Mouse (Mus musculus): ENCODE measurements around the gene Aldh9a1. TPM values are rescaled to one million over a fixed set of nuclear protein-coding genes. Genes with fewer than 3 reads are reported as not detected.
"Not testable (repeated sequence)": the region's sequence is repeated elsewhere in the genome, so short reads cannot be mapped to it uniquely, and the experiment has no call there.

The Aldh9a1 gene
- polyA plus RNA-seq, 1 experiment from 2014 or later = 35.7 TPM

GRCm38 (mm10) chr1:167340910-167341528 lies 8.8 kb upstream of the Aldh9a1 start:
- Histone ChIP-seq H3K27me3 (ENCODE audit: control insufficient read depth, insufficient read depth, low read length) (peaks cover 6% of the 10 kb centered on the region; the same call in 1 of the 2 replicates), H3K9ac (ENCODE audit: low read depth, low read length) (no peak overlapping the region), H3K4me2 (peak overlapping the region; percentile 86), H3K27ac (ENCODE audit: low read depth, low read length) (no peak overlapping the region), H3K9me3 (replicated peaks; ENCODE audit: control insufficient read depth, low read length) (no peaks in the 10 kb centered on the region), H3K4me3 (ENCODE audit: low read depth, low read length) (peak overlapping the region; percentile 47), H3K4me1 (ENCODE audit: control insufficient read depth, insufficient read depth, low read length) (no peaks in the 10 kb centered on the region), H3K36me3 (ENCODE audit: control insufficient read depth, insufficient read depth, low read length) (no peaks in the 10 kb centered on the region)
- no peak for ATAC-seq (replicated peaks; ENCODE audit: insufficient number of reproducible peaks, low FRiP score, low TSS enrichment)
- 85% methylated on average over 3 of the region's 3 CpGs for WGBS (ENCODE audit: insufficient replicate concordance)

DNA sequence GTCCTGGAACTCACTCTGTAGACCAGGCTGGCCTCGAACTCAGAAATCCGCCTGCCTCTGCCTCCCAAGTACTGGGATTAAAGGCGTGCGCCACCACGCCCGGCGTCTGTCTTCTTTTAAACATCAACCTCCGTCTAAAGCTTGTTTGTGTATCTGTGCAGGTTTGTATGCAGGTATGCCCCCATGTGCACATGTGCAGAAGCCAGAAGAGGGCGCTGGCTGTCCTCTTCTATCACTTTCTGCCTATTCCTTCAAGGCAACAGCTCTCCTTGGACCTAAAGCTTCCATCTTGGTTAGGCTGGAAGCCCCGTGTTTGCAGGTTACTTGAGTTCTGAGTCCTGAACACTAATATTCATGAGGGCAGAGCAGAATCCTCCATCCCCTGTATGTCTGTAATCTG lies 7.0 kb upstream of the Aldh9a1 start:
- no peak overlapping the region for H3K4me2 ChIP-seq
- H3K9ac ChIP-seq (ENCODE audit: low read depth, low read length) = no peak overlapping the region
- no peak overlapping the region for H3K27ac ChIP-seq (ENCODE audit: low read depth, low read length)
- no peak overlapping the region for H3K4me3 ChIP-seq (ENCODE audit: low read depth, low read length)
- 87% methylated on average over 10 of the region's 10 CpGs for WGBS (ENCODE audit: insufficient replicate concordance)
- H3K4me1 ChIP-seq (ENCODE audit: control insufficient read depth, insufficient read depth, low read length) = no peaks in the 10 kb centered on the region
- no peaks in the 10 kb centered on the region for H3K36me3 ChIP-seq (ENCODE audit: control insufficient read depth, insufficient read depth, low read length)
- peaks cover 6% of the 10 kb centered on the region; the same call in 1 of the 2 replicates for H3K27me3 ChIP-seq (ENCODE audit: control insufficient read depth, insufficient read depth, low read length)
- no peak for ATAC-seq (replicated peaks; ENCODE audit: insufficient number of reproducible peaks, low FRiP score, low TSS enrichment)
- H3K9me3 ChIP-seq (replicated peaks; ENCODE audit: control insufficient read depth, low read length) = no peaks in the 10 kb centered on the region

GRCm38 (mm10) chr1:167345994-167346520 lies 3.7 kb upstream of the Aldh9a1 start:
- not testable (repeated sequence) for H3K9me3 ChIP-seq (replicated peaks; ENCODE audit: control insufficient read depth, low read length); H3K9ac ChIP-seq (ENCODE audit: low read depth, low read length); H3K27ac ChIP-seq (ENCODE audit: low read depth, low read length); ATAC-seq (replicated peaks; ENCODE audit: insufficient number of reproducible peaks, low FRiP score, low TSS enrichment); H3K4me3 ChIP-seq (ENCODE audit: low read depth, low read length); H3K36me3 ChIP-seq (ENCODE audit: control insufficient read depth, insufficient read depth, low read length); H3K4me1 ChIP-seq (ENCODE audit: control insufficient read depth, insufficient read depth, low read length); H3K27me3 ChIP-seq (ENCODE audit: control insufficient read depth, insufficient read depth, low read length); H3K4me2 ChIP-seq
- WGBS (ENCODE audit: insufficient replicate concordance) = 85% methylated on average over 10 of the region's 10 CpGs

DNA sequence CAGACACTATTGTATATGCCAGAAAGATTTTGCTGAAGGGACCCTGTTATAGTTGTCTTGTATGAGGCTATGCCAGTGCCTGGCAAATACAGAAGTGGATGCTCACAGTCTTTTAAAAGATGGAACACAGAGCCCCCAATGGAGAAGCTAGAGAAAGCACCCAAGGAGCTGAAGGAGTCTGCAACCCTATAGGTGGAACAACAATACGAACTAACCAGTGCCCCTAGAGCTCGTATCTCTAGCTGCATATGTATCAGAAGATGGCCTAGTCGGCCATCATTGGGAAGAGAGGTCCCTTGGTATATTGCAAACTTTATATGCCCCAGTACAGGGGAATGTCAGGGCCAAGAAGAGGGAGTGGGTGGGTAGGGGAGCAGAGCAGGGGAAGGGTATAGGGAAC lies 585 bp upstream of the Aldh9a1 start:
- H3K27ac ChIP-seq (ENCODE audit: low read depth, low read length) = peak overlapping the region; percentile 81
- not testable (repeated sequence) for H3K4me3 ChIP-seq (ENCODE audit: low read depth, low read length)

GRCm38 (mm10) chr1:167350597-167351415 lies 1.0 kb downstream of the Aldh9a1 start:
- Histone ChIP-seq H3K9ac (ENCODE audit: low read depth, low read length) (peak overlapping the region; percentile 93), H3K36me3 (ENCODE audit: control insufficient read depth, insufficient read depth, low read length) (peaks cover 4% of the 10 kb centered on the region; the same call in 1 of the 2 replicates), H3K27me3 (ENCODE audit: control insufficient read depth, insufficient read depth, low read length) (no peaks in the 10 kb centered on the region), H3K4me2 (peak overlapping the region; percentile 73), H3K4me3 (ENCODE audit: low read depth, low read length) (peak overlapping the region; percentile 79), H3K4me1 (ENCODE audit: control insufficient read depth, insufficient read depth, low read length) (0 out of 2 replicates have a peak, but pooled peaks cover 3% of the 10 kb centered on the region), H3K9me3 (replicated peaks; ENCODE audit: control insufficient read depth, low read length) (no peaks in the 10 kb centered on the region), H3K27ac (ENCODE audit: low read depth, low read length) (no peak overlapping the region)
- 26% methylated on average over 13 of the region's 13 CpGs for WGBS (ENCODE audit: insufficient replicate concordance)
- no peak for ATAC-seq (replicated peaks; ENCODE audit: insufficient number of reproducible peaks, low FRiP score, low TSS enrichment)

More for the DNA sequence above, 585 bp upstream of the Aldh9a1 start:
- WGBS (ENCODE audit: insufficient replicate concordance) = 55% methylated on average over 3 of the region's 3 CpGs
- H3K9ac ChIP-seq (ENCODE audit: low read depth, low read length); H3K27me3 ChIP-seq (ENCODE audit: control insufficient read depth, insufficient read depth, low read length); ATAC-seq (replicated peaks; ENCODE audit: insufficient number of reproducible peaks, low FRiP score, low TSS enrichment); H3K9me3 ChIP-seq (replicated peaks; ENCODE audit: control insufficient read depth, low read length); H3K36me3 ChIP-seq (ENCODE audit: control insufficient read depth, insufficient read depth, low read length); H3K4me1 ChIP-seq (ENCODE audit: control insufficient read depth, insufficient read depth, low read length): not testable (repeated sequence)
- H3K4me2 ChIP-seq = peak overlapping the region; percentile 73

DNA sequence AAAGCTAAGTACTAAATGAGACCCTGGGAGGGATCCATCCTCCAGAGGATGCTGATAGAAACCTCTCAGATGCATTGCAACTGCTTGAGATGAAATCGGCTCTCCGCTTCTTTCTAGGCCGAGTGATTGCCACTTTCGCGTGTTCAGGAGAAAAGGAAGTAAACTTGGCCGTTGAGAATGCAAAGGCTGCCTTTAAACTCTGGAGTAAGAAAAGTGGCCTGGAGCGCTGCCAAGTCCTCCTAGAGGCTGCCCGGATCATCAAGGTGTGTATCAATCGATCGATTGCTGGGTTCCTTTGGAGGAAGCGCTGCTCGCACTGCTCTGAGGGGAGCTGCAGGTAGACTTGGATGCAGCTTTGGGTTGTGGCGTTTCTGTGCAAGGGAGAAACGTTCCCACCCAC lies 2.6 kb downstream of the Aldh9a1 start:
- Histone ChIP-seq H3K4me3 (ENCODE audit: low read depth, low read length) (no peak overlapping the region), H3K4me1 (ENCODE audit: control insufficient read depth, insufficient read depth, low read length) (0 out of 2 replicates have a peak, but pooled peaks cover 3% of the 10 kb centered on the region), H3K9me3 (replicated peaks; ENCODE audit: control insufficient read depth, low read length) (no peaks in the 10 kb centered on the region), H3K9ac (ENCODE audit: low read depth, low read length) (no peak overlapping the region), H3K27me3 (ENCODE audit: control insufficient read depth, insufficient read depth, low read length) (no peaks in the 10 kb centered on the region), H3K36me3 (ENCODE audit: control insufficient read depth, insufficient read depth, low read length) (peaks cover 4% of the 10 kb centered on the region; the same call in 1 of the 2 replicates), H3K4me2 (no peak overlapping the region), H3K27ac (ENCODE audit: low read depth, low read length) (no peak overlapping the region)
- WGBS (ENCODE audit: insufficient replicate concordance) = 91% methylated on average over 14 of the region's 14 CpGs
- ATAC-seq (replicated peaks; ENCODE audit: insufficient number of reproducible peaks, low FRiP score, low TSS enrichment) = no peak

GRCm38 (mm10) chr1:167357387-167357786 lies 7.6 kb downstream of the Aldh9a1 start:
- H3K27me3 ChIP-seq (ENCODE audit: control insufficient read depth, insufficient read depth, low read length) = no peaks in the 10 kb centered on the region
- no peak for ATAC-seq (replicated peaks; ENCODE audit: insufficient number of reproducible peaks, low FRiP score, low TSS enrichment)
- H3K9me3 ChIP-seq (replicated peaks; ENCODE audit: control insufficient read depth, low read length) = no peaks in the 10 kb centered on the region
- H3K36me3 ChIP-seq (ENCODE audit: control insufficient read depth, insufficient read depth, low read length) = peaks cover 4% of the 10 kb centered on the region; the same call in 1 of the 2 replicates
- H3K4me1 ChIP-seq (ENCODE audit: control insufficient read depth, insufficient read depth, low read length) = 0 out of 2 replicates have a peak, but pooled peaks cover 3% of the 10 kb centered on the region
- H3K27ac ChIP-seq (ENCODE audit: low read depth, low read length) = no peak overlapping the region
- no peak overlapping the region for H3K4me2 ChIP-seq
- no peak overlapping the region for H3K9ac ChIP-seq (ENCODE audit: low read depth, low read length)
- H3K4me3 ChIP-seq (ENCODE audit: low read depth, low read length) = no peak overlapping the region
- WGBS (ENCODE audit: insufficient replicate concordance) = 95% methylated on average over 9 of the region's 9 CpGs

GRCm38 (mm10) chr1:167358731-167359130 lies 8.9 kb downstream of the Aldh9a1 start:
- H3K36me3 ChIP-seq (ENCODE audit: control insufficient read depth, insufficient read depth, low read length) = peaks cover 4% of the 10 kb centered on the region; the same call in 1 of the 2 replicates
- no peak overlapping the region for H3K27ac ChIP-seq (ENCODE audit: low read depth, low read length)
- H3K4me1 ChIP-seq (ENCODE audit: control insufficient read depth, insufficient read depth, low read length) = 0 out of 2 replicates have a peak, but pooled peaks cover 5% of the 10 kb centered on the region
- no peak overlapping the region for H3K9ac ChIP-seq (ENCODE audit: low read depth, low read length)
- 84% methylated on average over 9 of the region's 9 CpGs for WGBS (ENCODE audit: insufficient replicate concordance)
- no peak for ATAC-seq (replicated peaks; ENCODE audit: insufficient number of reproducible peaks, low FRiP score, low TSS enrichment)
- no peaks in the 10 kb centered on the region for H3K27me3 ChIP-seq (ENCODE audit: control insufficient read depth, insufficient read depth, low read length)
- H3K4me3 ChIP-seq (ENCODE audit: low read depth, low read length) = no peak overlapping the region
- no peak overlapping the region for H3K4me2 ChIP-seq
- no peaks in the 10 kb centered on the region for H3K9me3 ChIP-seq (replicated peaks; ENCODE audit: control insufficient read depth, low read length)

Data from heart, embryonic 11.5 days (tissue).